Mouse (Mus musculus) mature B cell (primary cell): ENCODE results near the gene Dnajb14.
"Not testable (repeated sequence)": the region's sequence is repeated elsewhere in the genome, so short reads cannot be mapped to it uniquely, and the experiment has no call there.

Source experiments
- in situ Hi-C: fragments of 300-500 bp; cut with MboI; formaldehyde crosslinking; loops from 2 replicates; pipeline ENCODE4 v1.14.3; 2019

Dnajb14 gene

GRCm38 (mm10) chr3:137863330-137864123, 3.9 kb upstream of the Dnajb14 start:
- in situ Hi-C loops, result loop anchor here (10.0 kb wide), 1 partner anchor 281 kb away; the partner anchor contains the start of genes Mttp and Trmt10a

GRCm38 (mm10) chr3:137864124-137864987, 3.1 kb upstream of the Dnajb14 start, which contains the start of gene H2afz:
Gene H2afz (plus strand): TSS chr3:137864487.
- in situ Hi-C loops, result loop anchor here (10.0 kb wide), 1 partner anchor 280 kb away; the partner anchor contains the start of genes Mttp and Trmt10a

- in situ Hi-C loops, result loop anchor here (10.0 kb wide), 1 partner anchor 280 kb away; the partner anchor contains the start of genes Mttp and Trmt10a
Observed at GRCm38 (mm10) chr3:137864988-137865982, 2.2 kb upstream of the Dnajb14 start.

GRCm38 (mm10) chr3:137867133-137867436, 390 bp upstream of the Dnajb14 start:
- in situ Hi-C loops, result loop anchor here (10.0 kb wide), 1 partner anchor 278 kb away; the partner anchor contains the start of genes Mttp and Trmt10a

GRCm38 (mm10) chr3:137868094-137868913, 829 bp downstream of the Dnajb14 start:
- in situ Hi-C loops, result loop anchor here (10.0 kb wide), 1 partner anchor 276 kb away; the partner anchor contains the start of genes Mttp and Trmt10a

- in situ Hi-C loops, result loop anchor here (10.0 kb wide), 1 partner anchor 275 kb away; the partner anchor contains the start of genes Mttp and Trmt10a
Observed at GRCm38 (mm10) chr3:137869395-137869794, 1.9 kb downstream of the Dnajb14 start.

- in situ Hi-C loops, result no loop called here
Observed at GRCm38 (mm10) chr3:137879313-137879712, 11.8 kb downstream of the Dnajb14 start.

GRCm38 (mm10) chr3:137880109-137880748, 12.8 kb downstream of the Dnajb14 start:
- in situ Hi-C loops, result no loop called here

GRCm38 (mm10) chr3:137881093-137881492, 13.6 kb downstream of the Dnajb14 start:
- in situ Hi-C loops, result no loop called here

- in situ Hi-C loops, result no loop called here
Observed at GRCm38 (mm10) chr3:137887961-137888360, 20.5 kb downstream of the Dnajb14 start.

- in situ Hi-C loops, result no loop called here
Observed at GRCm38 (mm10) chr3:137891089-137891488, 23.6 kb downstream of the Dnajb14 start.

- in situ Hi-C loops, result no loop called here
Observed at GRCm38 (mm10) chr3:137892118-137892517, 24.6 kb downstream of the Dnajb14 start.

- in situ Hi-C loops, result no loop called here
Observed at GRCm38 (mm10) chr3:137893789-137894188, 26.3 kb downstream of the Dnajb14 start.

GRCm38 (mm10) chr3:137895196-137895595, 27.7 kb downstream of the Dnajb14 start:
- in situ Hi-C loops, result no loop called here

- in situ Hi-C loops, result no loop called here
Observed at GRCm38 (mm10) chr3:137896386-137896785, 28.9 kb downstream of the Dnajb14 start.

GRCm38 (mm10) chr3:137896867-137897266, 29.4 kb downstream of the Dnajb14 start:
- in situ Hi-C loops, result no loop called here

GRCm38 (mm10) chr3:137897685-137898084, 30.2 kb downstream of the Dnajb14 start:
- in situ Hi-C loops, result no loop called here

GRCm38 (mm10) chr3:137900149-137900548, 32.7 kb downstream of the Dnajb14 start:
- in situ Hi-C loops, result no loop called here

GRCm38 (mm10) chr3:137913093-137913492, 45.6 kb downstream of the Dnajb14 start:
- in situ Hi-C loops, result no loop called here

GRCm38 (mm10) chr3:137914567-137914966, 47.1 kb downstream of the Dnajb14 start:
- in situ Hi-C loops, result not testable (repeated sequence)
